Mouse (Mus musculus) forebrain, embryonic 11.5 days (tissue): Measurements from ENCODE around the gene Fbln2. TPM values are rescaled to one million over a fixed set of nuclear protein-coding genes. Genes with fewer than 3 reads are reported as not detected.

Experiments used
- ATAC-seq: fragments of 200-750 bp; cut with Nextera tagmentation; replicated peaks from 2 replicates; pipeline ENCODE4 v1.8.0; 2017; ENCODE audit warnings: moderate TSS enrichment; ENCODE audit not compliant: low FRiP score
- DNase-seq: peaks from one replicate; pipeline ENCODE4 v3.0.0-alpha.2; 2017; ENCODE audit warnings: low spot score
- H3K27ac ChIP-seq: fragments of 300-500 bp; sonication (generic); 2 replicates; pipeline ENCODE4 v1.5.1; 2014; ENCODE audit warnings: low read depth, low read length
- H3K27me3 ChIP-seq: fragments of 300-500 bp; sonication (generic); 2 replicates; pipeline ENCODE4 v1.6.1; 2014; ENCODE audit warnings: mild to moderate bottlenecking, low read length, mixed read lengths; ENCODE audit not compliant: control insufficient read depth, insufficient read depth
- H3K36me3 ChIP-seq: fragments of 300-500 bp; sonication (generic); 2 replicates; pipeline ENCODE4 v1.6.1; 2014; ENCODE audit warnings: mild to moderate bottlenecking, low read length, moderate library complexity, mixed read lengths; ENCODE audit not compliant: control insufficient read depth, insufficient read depth
- H3K4me1 ChIP-seq: fragments of 300-500 bp; sonication (generic); replicated peaks from 2 replicates; pipeline ENCODE4 v1.6.1; 2014; ENCODE audit warnings: low read length, mixed read lengths; ENCODE audit not compliant: control insufficient read depth, insufficient read depth
- H3K4me2 ChIP-seq: fragments of 300-500 bp; sonication (generic); 2 replicates; pipeline ENCODE4 v1.6.1; 2014; ENCODE audit warnings: low read depth, mild to moderate bottlenecking, low read length, moderate library complexity, mixed read lengths; ENCODE audit not compliant: severe bottlenecking
- H3K4me3 ChIP-seq: fragments of 300-500 bp; sonication (generic); 2 replicates; pipeline ENCODE4 v1.5.1; 2014; ENCODE audit warnings: low read depth, low read length
- H3K9ac ChIP-seq: fragments of 300-500 bp; sonication (generic); 2 replicates; pipeline ENCODE4 v1.6.1; 2014; ENCODE audit warnings: low read length
- H3K9me3 ChIP-seq: fragments of 300-500 bp; sonication (generic); 2 replicates; pipeline ENCODE4 v1.6.1; 2016; ENCODE audit warnings: low read length, mixed read lengths; ENCODE audit not compliant: control insufficient read depth
- WGBS: fragments of 180-500 bp; shearing (Covaris S2); extraction: QIAGEN DNeasy Blood & Tissue Kit; methylation state at CpG from one replicate; pipeline ENCODE4 v1.1.7; 2014; 5-methylcytosine and 5-hydroxymethylcytosine counted together
- polyA plus RNA-seq: library from polyadenylated mRNA; unstranded; fragments of >200 nt; fragmentation: Nextera tagmentation; extraction: Ambion mirVana; gene quantifications from 2 replicates; pipeline ENCODE4 v1.2.1, GENCODE M21; 2014

Fbln2 gene
- polyA plus RNA-seq, 1 experiment from 2014 or later: 38.9 TPM

- no peaks in the 10 kb centered on the region for H3K9me3 ChIP-seq
- H3K27ac ChIP-seq: no peak overlapping the region
- H3K4me1 ChIP-seq: no peaks in the 10 kb centered on the region
- H3K27me3 ChIP-seq: no peaks in the 10 kb centered on the region
- peak; percentile 80 for DNase-seq
- 47% methylated on average over 7 of the region's 7 CpGs for WGBS
- ATAC-seq: 0 out of 2 replicates have a peak, but pooled peaks have one; percentile 44
- H3K9ac ChIP-seq: no peak overlapping the region
- no peaks in the 10 kb centered on the region; the same call in 1 of the 2 replicates for H3K36me3 ChIP-seq
- H3K4me3 ChIP-seq: no peak overlapping the region
- no peak overlapping the region for H3K4me2 ChIP-seq
Observed at GRCm38 (mm10) chr6:91173221-91173880, 38.9 kb upstream of the Fbln2 start.

GRCm38 (mm10) chr6:91174211-91174610 is 38.0 kb upstream of the Fbln2 start:
- no peaks in the 10 kb centered on the region; the same call in 1 of the 2 replicates for H3K36me3 ChIP-seq
- H3K9ac ChIP-seq: no peak overlapping the region
- H3K4me3 ChIP-seq: no peak overlapping the region
- 93% methylated on average over 3 of the region's 3 CpGs for WGBS
- no peaks in the 10 kb centered on the region for H3K9me3 ChIP-seq
- H3K27me3 ChIP-seq: no peaks in the 10 kb centered on the region; the same call in 1 of the 2 replicates
- H3K27ac ChIP-seq: no peak overlapping the region
- no peak for ATAC-seq
- H3K4me2 ChIP-seq: no peak overlapping the region
- DNase-seq: no peak
- no peaks in the 10 kb centered on the region for H3K4me1 ChIP-seq

- H3K4me2 ChIP-seq: no peak overlapping the region
- no peaks in the 10 kb centered on the region; the same call in 1 of the 2 replicates for H3K27me3 ChIP-seq
- ATAC-seq (no peak), DNase-seq (no peak)
- no peaks in the 10 kb centered on the region for H3K4me1 ChIP-seq
- H3K36me3 ChIP-seq: no peaks in the 10 kb centered on the region
- H3K9me3 ChIP-seq: no peaks in the 10 kb centered on the region
- no peak overlapping the region for H3K4me3 ChIP-seq
- WGBS: 63% methylated on average over 9 of the region's 9 CpGs
- no peak overlapping the region for H3K9ac ChIP-seq
- H3K27ac ChIP-seq: 0 out of 2 replicates have a peak overlapping the region, but pooled peaks have one; percentile 12
Observed at GRCm38 (mm10) chr6:91180767-91181171, 31.5 kb upstream of the Fbln2 start.

- ATAC-seq (no peak), DNase-seq (no peak)
- Histone ChIP-seq H3K4me1 (no peaks in the 10 kb centered on the region), H3K4me2 (no peak overlapping the region), H3K27me3 (no peaks in the 10 kb centered on the region; the same call in 1 of the 2 replicates), H3K4me3 (no peak overlapping the region), H3K27ac (no peak overlapping the region), H3K9ac (no peak overlapping the region), H3K9me3 (no peaks in the 10 kb centered on the region), H3K36me3 (no peaks in the 10 kb centered on the region)
- 85% methylated on average over 2 of the region's 2 CpGs for WGBS
Observed at GRCm38 (mm10) chr6:91181320-91181719, 30.9 kb upstream of the Fbln2 start.

- 89% methylated on average over 4 of the region's 4 CpGs for WGBS
- H3K4me3 ChIP-seq: no peak overlapping the region
- no peaks in the 10 kb centered on the region for H3K4me1 ChIP-seq
- no peaks in the 10 kb centered on the region for H3K9me3 ChIP-seq
- H3K36me3 ChIP-seq: no peaks in the 10 kb centered on the region
- H3K4me2 ChIP-seq: no peak overlapping the region
- H3K27ac ChIP-seq: no peak overlapping the region
- H3K27me3 ChIP-seq: no peaks in the 10 kb centered on the region; the same call in 1 of the 2 replicates
- DNase-seq (no peak), ATAC-seq (no peak)
- no peak overlapping the region for H3K9ac ChIP-seq
Observed at GRCm38 (mm10) chr6:91182075-91182490, 30.2 kb upstream of the Fbln2 start.

GRCm38 (mm10) chr6:91183041-91183440 is 29.2 kb upstream of the Fbln2 start:
- Histone ChIP-seq H3K4me1 (no peaks in the 10 kb centered on the region), H3K36me3 (no peaks in the 10 kb centered on the region), H3K9ac (no peak overlapping the region), H3K4me2 (no peak overlapping the region), H3K4me3 (no peak overlapping the region), H3K27ac (no peak overlapping the region), H3K9me3 (no peaks in the 10 kb centered on the region), H3K27me3 (no peaks in the 10 kb centered on the region; the same call in 1 of the 2 replicates)
- ATAC-seq (no peak), DNase-seq (no peak)
- 50% methylated on average over 1 of the region's 1 CpGs for WGBS

- DNase-seq (no peak), ATAC-seq (no peak)
- Histone ChIP-seq H3K27ac (no peak overlapping the region), H3K4me3 (no peak overlapping the region), H3K9ac (no peak overlapping the region), H3K4me2 (no peak overlapping the region), H3K4me1 (no peaks in the 10 kb centered on the region), H3K36me3 (no peaks in the 10 kb centered on the region), H3K27me3 (no peaks in the 10 kb centered on the region), H3K9me3 (no peaks in the 10 kb centered on the region)
- WGBS: 86% methylated on average over 2 of the region's 2 CpGs
Observed at GRCm38 (mm10) chr6:91183980-91184379, 28.3 kb upstream of the Fbln2 start.

GRCm38 (mm10) chr6:91184776-91185175 is 27.5 kb upstream of the Fbln2 start:
- ATAC-seq (no peak), DNase-seq (no peak)
- Histone ChIP-seq H3K9ac (no peak overlapping the region), H3K27me3 (no peaks in the 10 kb centered on the region), H3K4me3 (no peak overlapping the region), H3K9me3 (no peaks in the 10 kb centered on the region), H3K4me1 (no peaks in the 10 kb centered on the region), H3K27ac (no peak overlapping the region), H3K4me2 (no peak overlapping the region), H3K36me3 (no peaks in the 10 kb centered on the region)
- WGBS: 68% methylated on average over 3 of the region's 3 CpGs

- Histone ChIP-seq H3K4me1 (no peaks in the 10 kb centered on the region), H3K27me3 (no peaks in the 10 kb centered on the region), H3K4me3 (no peak overlapping the region), H3K36me3 (no peaks in the 10 kb centered on the region), H3K9ac (no peak overlapping the region), H3K9me3 (no peaks in the 10 kb centered on the region), H3K4me2 (no peak overlapping the region), H3K27ac (no peak overlapping the region)
- ATAC-seq: no peak
- 90% methylated on average over 5 of the region's 5 CpGs for WGBS
- DNase-seq: no peak
Observed at GRCm38 (mm10) chr6:91185502-91185901, 26.8 kb upstream of the Fbln2 start.
